Mouse (Mus musculus) forebrain, embryonic 11.5 days (tissue): ENCODE measurements around the gene Xpo4. TPM values are rescaled to one million over a fixed set of nuclear protein-coding genes. Genes with fewer than 3 reads are reported as not detected.

ENCODE experiments used
- ATAC-seq: fragments of 200-750 bp; cut with Nextera tagmentation; replicated peaks from 2 replicates; pipeline ENCODE4 v1.8.0; 2017; ENCODE audit warnings: moderate TSS enrichment; ENCODE audit not compliant: low FRiP score
- DNase-seq: peaks from one replicate; pipeline ENCODE4 v3.0.0-alpha.2; 2017; ENCODE audit warnings: low spot score
- H3K27ac ChIP-seq: fragments of 300-500 bp; sonication (generic); 2 replicates; pipeline ENCODE4 v1.5.1; 2014; ENCODE audit warnings: low read depth, low read length
- H3K27me3 ChIP-seq: fragments of 300-500 bp; sonication (generic); 2 replicates; pipeline ENCODE4 v1.6.1; 2014; ENCODE audit warnings: mild to moderate bottlenecking, low read length, mixed read lengths; ENCODE audit not compliant: control insufficient read depth, insufficient read depth
- H3K36me3 ChIP-seq: fragments of 300-500 bp; sonication (generic); 2 replicates; pipeline ENCODE4 v1.6.1; 2014; ENCODE audit warnings: mild to moderate bottlenecking, low read length, moderate library complexity, mixed read lengths; ENCODE audit not compliant: control insufficient read depth, insufficient read depth
- H3K4me1 ChIP-seq: fragments of 300-500 bp; sonication (generic); replicated peaks from 2 replicates; pipeline ENCODE4 v1.6.1; 2014; ENCODE audit warnings: low read length, mixed read lengths; ENCODE audit not compliant: control insufficient read depth, insufficient read depth
- H3K4me2 ChIP-seq: fragments of 300-500 bp; sonication (generic); 2 replicates; pipeline ENCODE4 v1.6.1; 2014; ENCODE audit warnings: low read depth, mild to moderate bottlenecking, low read length, moderate library complexity, mixed read lengths; ENCODE audit not compliant: severe bottlenecking
- H3K4me3 ChIP-seq: fragments of 300-500 bp; sonication (generic); 2 replicates; pipeline ENCODE4 v1.5.1; 2014; ENCODE audit warnings: low read depth, low read length
- H3K9ac ChIP-seq: fragments of 300-500 bp; sonication (generic); 2 replicates; pipeline ENCODE4 v1.6.1; 2014; ENCODE audit warnings: low read length
- H3K9me3 ChIP-seq: fragments of 300-500 bp; sonication (generic); 2 replicates; pipeline ENCODE4 v1.6.1; 2016; ENCODE audit warnings: low read length, mixed read lengths; ENCODE audit not compliant: control insufficient read depth
- WGBS: fragments of 180-500 bp; shearing (Covaris S2); extraction: QIAGEN DNeasy Blood & Tissue Kit; methylation state at CpG from one replicate; pipeline ENCODE4 v1.1.7; 2014; 5-methylcytosine and 5-hydroxymethylcytosine counted together
- polyA plus RNA-seq: library from polyadenylated mRNA; unstranded; fragments of >200 nt; fragmentation: Nextera tagmentation; extraction: Ambion mirVana; gene quantifications from 2 replicates; pipeline ENCODE4 v1.2.1, GENCODE M21; 2014

The Xpo4 gene
- polyA plus RNA-seq, 1 experiment from 2014 or later = 39.1 TPM

DNA sequence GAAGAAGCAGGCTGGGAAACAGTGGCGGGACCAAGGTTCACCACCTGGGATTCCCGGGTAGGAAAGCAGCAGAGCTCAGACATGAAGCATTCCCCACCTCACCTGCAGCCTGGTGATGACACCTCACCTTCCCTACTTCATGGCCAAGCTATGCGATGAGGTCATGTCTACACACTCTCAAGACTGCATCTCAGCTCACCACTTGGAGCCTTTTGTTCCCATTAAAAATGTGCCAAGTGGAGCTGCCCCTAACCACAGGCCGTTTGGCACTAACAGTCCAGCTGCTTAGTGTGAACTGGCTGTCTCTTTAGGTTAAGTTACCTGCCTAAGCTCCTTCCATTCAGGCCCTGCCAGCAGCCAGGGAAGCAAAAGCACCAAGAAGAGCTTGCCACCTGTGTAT, 39.8 kb upstream of the Xpo4 start:
- Histone ChIP-seq H3K4me1 (peaks cover 21% of the 10 kb centered on the region), H3K9ac (no peak overlapping the region), H3K36me3 (peaks cover under 1% of the 10 kb centered on the region; the same call in 1 of the 2 replicates), H3K9me3 (no peaks in the 10 kb centered on the region), H3K4me2 (no peak overlapping the region), H3K27me3 (no peaks in the 10 kb centered on the region), H3K4me3 (no peak overlapping the region), H3K27ac (no peak overlapping the region)
- 92% methylated on average over 4 of the region's 4 CpGs for WGBS
- DNase-seq = no peak
- no peak for ATAC-seq

DNA sequence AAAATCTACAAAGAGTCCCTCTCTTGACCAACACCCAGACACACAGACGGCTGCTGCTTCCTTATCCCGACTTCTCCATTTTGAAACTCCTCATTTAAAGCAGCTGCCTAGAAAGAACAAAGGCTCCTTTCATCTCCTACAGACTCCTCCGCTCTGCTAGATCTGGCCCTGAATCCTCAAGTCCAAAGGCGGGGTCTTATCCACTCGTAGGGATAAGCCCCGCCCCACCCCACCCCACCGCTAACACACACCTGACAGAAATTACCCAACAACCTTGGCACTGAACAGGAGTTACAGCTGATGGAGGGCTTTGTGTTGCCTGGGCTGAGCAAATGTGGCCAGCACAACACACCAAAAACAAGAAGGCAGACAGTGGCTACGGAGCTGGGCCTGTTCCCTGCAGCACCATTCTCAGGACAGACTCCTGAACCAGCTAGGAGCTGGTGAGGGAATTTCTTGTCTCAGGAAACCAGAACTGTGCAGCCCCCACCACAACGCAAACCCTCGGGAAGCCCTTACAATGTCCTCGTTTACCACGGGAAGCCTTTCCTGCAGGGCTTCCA, 36.8 kb upstream of the Xpo4 start:
- peaks cover 8% of the 10 kb centered on the region for H3K36me3 ChIP-seq
- ATAC-seq (peak; percentile 79), DNase-seq (no peak)
- no peak overlapping the region for H3K9ac ChIP-seq
- H3K9me3 ChIP-seq = no peaks in the 10 kb centered on the region
- H3K4me2 ChIP-seq = no peak overlapping the region
- peaks cover 5% of the 10 kb centered on the region; the same call in 1 of the 2 replicates for H3K4me1 ChIP-seq
- peak overlapping the region; percentile 64 for H3K27ac ChIP-seq
- no peaks in the 10 kb centered on the region for H3K27me3 ChIP-seq
- no peak overlapping the region for H3K4me3 ChIP-seq
- WGBS = 55% methylated on average over 12 of the region's 12 CpGs

DNA sequence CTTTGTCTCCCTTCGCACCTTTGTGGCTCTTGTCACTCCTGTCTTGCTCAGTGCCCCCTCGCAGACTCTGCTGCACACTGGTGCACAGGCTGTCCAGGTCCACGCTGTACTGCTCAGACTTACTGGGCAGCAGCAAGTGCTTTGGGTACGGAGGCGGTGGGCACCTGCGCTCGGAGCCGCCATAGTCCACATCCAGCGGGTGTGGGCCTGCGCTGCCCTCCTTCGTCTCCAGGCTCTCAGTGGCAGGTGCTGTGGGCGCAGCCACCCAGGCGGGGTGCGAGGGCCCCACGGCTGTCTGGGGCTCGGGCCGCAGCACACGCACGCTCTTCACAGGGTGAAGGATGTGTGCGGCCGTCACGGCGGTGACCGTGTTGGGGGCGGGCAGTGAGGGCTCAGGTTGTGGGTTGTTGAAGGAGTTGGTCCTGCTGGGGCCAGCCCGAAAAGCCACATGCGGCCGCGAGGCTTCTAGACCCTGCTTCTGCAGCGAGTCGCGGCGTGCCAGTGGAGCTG, 34.3 kb upstream of the Xpo4 start:
- H3K36me3 ChIP-seq = peaks cover 8% of the 10 kb centered on the region
- no peak for ATAC-seq

DNA sequence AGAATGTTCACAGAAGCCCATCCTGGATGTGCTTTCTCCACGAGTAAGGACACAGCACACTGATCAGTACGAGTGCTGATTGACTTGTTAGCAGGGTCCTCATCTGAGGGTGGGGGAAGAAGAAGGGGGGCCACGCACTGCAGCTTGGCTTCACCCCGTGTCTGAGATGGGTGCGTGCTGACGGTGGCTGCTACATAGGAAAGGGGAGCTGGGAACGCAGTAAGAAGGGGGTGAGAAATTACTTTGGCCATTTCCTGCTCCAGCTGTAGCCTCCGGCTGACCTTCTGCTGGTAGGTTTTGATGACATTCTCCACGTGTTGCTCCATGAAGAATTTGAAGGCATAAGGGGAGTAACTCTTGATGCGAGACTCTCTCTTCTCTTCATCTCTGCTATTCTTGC, 33.8 kb upstream of the Xpo4 start:
- DNase-seq (no peak), ATAC-seq (no peak)
- Histone ChIP-seq H3K27me3 (no peaks in the 10 kb centered on the region), H3K4me3 (no peak overlapping the region), H3K9ac (no peak overlapping the region), H3K4me1 (peaks cover 4% of the 10 kb centered on the region; the same call in 1 of the 2 replicates), H3K9me3 (no peaks in the 10 kb centered on the region), H3K4me2 (no peak overlapping the region), H3K36me3 (peaks cover 8% of the 10 kb centered on the region), H3K27ac (no peak overlapping the region)
- WGBS = 92% methylated on average over 10 of the region's 10 CpGs

More for the DNA sequence above, 34.3 kb upstream of the Xpo4 start:
- Histone ChIP-seq H3K27ac (no peak overlapping the region), H3K9ac (no peak overlapping the region), H3K9me3 (no peaks in the 10 kb centered on the region), H3K4me1 (peaks cover 4% of the 10 kb centered on the region; the same call in 1 of the 2 replicates), H3K27me3 (no peaks in the 10 kb centered on the region), H3K4me3 (no peak overlapping the region), H3K4me2 (no peak overlapping the region)
- 94% methylated on average over 33 of the region's 33 CpGs for whole genome bisulfite sequencing
- DNase-seq = peak; percentile 47

DNA sequence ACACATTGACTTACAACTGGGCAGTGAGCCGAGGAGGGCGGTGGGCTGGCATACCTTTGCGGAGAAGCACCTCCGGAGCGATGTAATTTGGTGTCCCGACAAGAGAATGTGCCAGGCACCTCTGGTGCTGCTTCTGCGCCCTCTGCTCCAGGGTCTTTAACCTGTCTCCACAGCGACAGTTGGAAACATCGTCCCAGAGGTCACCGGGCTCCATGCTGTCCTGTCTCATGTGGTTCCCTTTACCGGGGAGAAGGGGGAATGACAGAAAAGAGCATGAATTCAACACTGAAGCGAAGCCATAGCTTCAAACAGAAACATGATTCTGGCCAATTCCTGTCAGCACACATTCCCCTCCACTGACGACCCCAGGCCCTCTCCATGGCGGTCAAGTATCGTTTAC, 30.8 kb upstream of the Xpo4 start:
- WGBS = 96% methylated on average over 15 of the region's 15 CpGs
- H3K4me3 ChIP-seq = no peak overlapping the region
- no peak overlapping the region for H3K4me2 ChIP-seq
- ATAC-seq (no peak), DNase-seq (no peak)
- no peaks in the 10 kb centered on the region for H3K4me1 ChIP-seq
- H3K9ac ChIP-seq = no peak overlapping the region
- H3K27me3 ChIP-seq = no peaks in the 10 kb centered on the region
- no peaks in the 10 kb centered on the region for H3K9me3 ChIP-seq
- peaks cover 8% of the 10 kb centered on the region for H3K36me3 ChIP-seq
- H3K27ac ChIP-seq = no peak overlapping the region

DNA sequence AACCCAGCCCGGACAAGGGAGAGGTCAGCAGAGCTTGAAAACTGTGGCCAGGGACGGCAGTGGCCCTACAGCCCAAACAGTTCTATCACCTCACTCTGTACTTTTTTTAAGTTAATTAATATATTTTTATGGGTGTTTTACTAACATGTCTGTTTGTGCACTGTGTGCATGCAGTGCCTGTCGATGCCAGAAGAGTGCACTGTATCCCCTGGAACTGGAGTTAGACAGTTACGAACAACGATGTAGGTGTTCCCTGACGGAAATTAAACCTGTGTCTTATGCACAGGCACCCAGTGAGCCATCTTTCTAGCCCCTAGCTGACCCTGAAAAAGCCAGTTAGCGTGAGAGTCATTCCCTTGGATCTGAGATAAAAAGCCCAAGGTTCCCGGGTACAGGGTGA, 30.3 kb upstream of the Xpo4 start:
- DNase-seq (no peak), ATAC-seq (no peak)
- no peak overlapping the region for H3K27ac ChIP-seq
- no peak overlapping the region for H3K4me3 ChIP-seq
- WGBS = 87% methylated on average over 8 of the region's 8 CpGs
- peaks cover 8% of the 10 kb centered on the region for H3K36me3 ChIP-seq
- H3K9ac ChIP-seq = no peak overlapping the region
- H3K9me3 ChIP-seq = no peaks in the 10 kb centered on the region
- H3K4me2 ChIP-seq = no peak overlapping the region
- H3K27me3 ChIP-seq = no peaks in the 10 kb centered on the region
- H3K4me1 ChIP-seq = no peaks in the 10 kb centered on the region

DNA sequence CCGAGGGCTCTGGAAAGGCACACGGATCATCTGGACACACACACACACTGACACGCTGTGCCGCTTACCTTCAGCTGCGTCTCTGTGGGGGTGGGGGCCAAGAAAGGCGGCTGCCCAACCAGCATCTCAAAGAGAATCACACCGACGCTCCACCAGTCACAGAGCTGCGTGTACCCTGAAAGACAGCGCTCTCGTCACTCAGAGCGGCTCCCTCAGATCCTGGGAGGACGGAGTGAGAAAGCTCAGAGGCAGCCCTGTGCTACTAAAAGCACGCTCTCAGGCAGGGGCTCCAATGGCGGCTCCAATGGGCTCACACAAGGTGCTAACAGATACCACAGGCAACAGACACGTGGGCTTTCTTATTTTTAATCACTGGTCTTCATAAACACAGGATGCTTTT, 29.0 kb upstream of the Xpo4 start:
- Histone ChIP-seq H3K4me2 (no peak overlapping the region), H3K4me1 (no peaks in the 10 kb centered on the region), H3K27me3 (no peaks in the 10 kb centered on the region), H3K36me3 (no peaks in the 10 kb centered on the region; the same call in 1 of the 2 replicates), H3K9ac (no peak overlapping the region), H3K27ac (no peak overlapping the region), H3K9me3 (no peaks in the 10 kb centered on the region), H3K4me3 (no peak overlapping the region)
- ATAC-seq (no peak), DNase-seq (no peak)
- 86% methylated on average over 16 of the region's 16 CpGs for WGBS

DNA sequence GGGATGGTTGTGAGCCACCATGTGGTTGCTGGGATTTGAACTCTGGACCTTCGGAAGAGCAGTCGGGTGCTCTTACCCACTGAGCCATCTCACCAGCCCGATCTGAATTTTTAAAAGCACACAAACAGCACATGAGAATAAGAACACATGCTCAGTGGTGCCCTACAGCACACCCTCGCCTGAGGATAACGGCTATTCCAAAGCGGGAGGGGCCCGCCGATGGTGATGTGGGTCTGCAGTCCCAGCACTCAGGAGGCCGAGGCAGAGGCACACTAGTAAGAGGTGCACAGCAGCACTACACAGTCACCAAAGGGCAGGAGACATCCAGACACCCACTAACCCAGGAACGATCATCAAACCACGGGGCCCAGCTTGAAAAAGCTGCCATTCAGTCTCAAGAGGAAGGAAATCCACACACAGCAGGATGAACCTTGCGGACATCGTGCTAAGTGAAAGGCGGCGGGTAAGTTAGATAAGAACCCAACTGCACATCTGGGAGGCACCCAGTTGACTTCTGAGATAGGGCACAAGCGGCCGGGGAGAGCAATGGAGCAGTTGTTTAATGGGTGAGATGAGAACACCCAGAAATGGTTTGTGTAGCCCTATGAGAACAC, 27.4 kb upstream of the Xpo4 start:
- Histone ChIP-seq H3K27me3 (no peaks in the 10 kb centered on the region), H3K27ac (no peak overlapping the region), H3K36me3 (no peaks in the 10 kb centered on the region; the same call in 1 of the 2 replicates), H3K9me3 (no peaks in the 10 kb centered on the region), H3K4me2 (no peak overlapping the region), H3K4me3 (no peak overlapping the region), H3K9ac (no peak overlapping the region), H3K4me1 (no peaks in the 10 kb centered on the region)
- ATAC-seq (no peak), DNase-seq (no peak)
- WGBS = 93% methylated on average over 17 of the region's 17 CpGs

DNA sequence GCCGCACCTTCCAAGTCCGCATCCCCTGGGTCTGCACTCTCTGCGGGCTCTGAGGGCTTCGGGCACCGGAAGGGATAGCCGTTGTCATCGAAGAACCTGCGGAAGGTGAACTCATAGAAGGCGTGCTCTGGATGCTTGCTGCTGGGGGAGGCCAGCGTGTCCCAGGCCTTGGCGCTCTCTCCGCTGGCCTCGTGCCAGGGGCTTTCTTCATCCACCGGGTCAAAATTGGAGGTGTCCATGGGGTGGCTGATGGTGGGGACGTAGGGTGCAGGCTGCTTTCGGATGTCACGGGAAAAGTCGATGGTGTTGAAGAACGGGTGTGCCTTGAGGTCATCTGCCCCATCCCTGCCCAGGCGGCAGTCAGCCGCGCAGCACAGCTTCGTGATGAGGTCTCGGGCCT, 26.1 kb upstream of the Xpo4 start:
- DNase-seq (no peak), ATAC-seq (no peak)
- Histone ChIP-seq H3K9me3 (no peaks in the 10 kb centered on the region), H3K27ac (no peak overlapping the region), H3K4me2 (no peak overlapping the region), H3K36me3 (no peaks in the 10 kb centered on the region; the same call in 1 of the 2 replicates), H3K4me3 (no peak overlapping the region), H3K27me3 (no peaks in the 10 kb centered on the region), H3K4me1 (no peaks in the 10 kb centered on the region), H3K9ac (no peak overlapping the region)
- WGBS = 98% methylated on average over 24 of the region's 24 CpGs
